Mouse (Mus musculus) midbrain, embryonic 12.5 days (tissue): ENCODE results near the gene Tmem167b. TPM values are rescaled to one million over a fixed set of nuclear protein-coding genes. Genes with fewer than 3 reads are reported as not detected.

ENCODE experiments used
- ATAC-seq: fragments of 200-750 bp; cut with Nextera tagmentation; 2 replicates; pipeline ENCODE4 v1.8.0; 2017; ENCODE audit warnings: low read depth, moderate TSS enrichment, moderate library complexity; ENCODE audit not compliant: low FRiP score
- H3K27ac ChIP-seq: fragments of 300-500 bp; sonication (generic); replicated peaks from 2 replicates; pipeline ENCODE4 v1.5.1; 2016; ENCODE audit warnings: mild to moderate bottlenecking
- H3K27me3 ChIP-seq: fragments of 300-500 bp; sonication (generic); 2 replicates; pipeline ENCODE4 v1.6.1; 2016; ENCODE audit warnings: mild to moderate bottlenecking
- H3K36me3 ChIP-seq: fragments of 300-500 bp; sonication (generic); 2 replicates; pipeline ENCODE4 v1.6.1; 2016
- H3K4me1 ChIP-seq: fragments of 300-500 bp; sonication (generic); 2 replicates; pipeline ENCODE4 v1.6.1; 2016
- H3K4me2 ChIP-seq: fragments of 300-500 bp; sonication (generic); replicated peaks from 2 replicates; pipeline ENCODE4 v1.6.1; 2016; ENCODE audit warnings: mild to moderate bottlenecking, moderate library complexity
- H3K4me3 ChIP-seq: fragments of 300-500 bp; sonication (generic); 2 replicates; pipeline ENCODE4 v1.5.1; 2016; ENCODE audit warnings: mild to moderate bottlenecking
- H3K9ac ChIP-seq: fragments of 300-500 bp; sonication (generic); replicated peaks from 2 replicates; pipeline ENCODE4 v1.6.1; 2016; ENCODE audit warnings: mild to moderate bottlenecking, moderate library complexity
- H3K9me3 ChIP-seq: fragments of 300-500 bp; sonication (generic); 2 replicates; pipeline ENCODE4 v1.6.1; 2016; ENCODE audit warnings: mild to moderate bottlenecking
- WGBS: fragments of 180-500 bp; shearing (Covaris S2); methylation state at CpG from one replicate; pipeline ENCODE4 v1.1.7; 2016; 5-methylcytosine and 5-hydroxymethylcytosine counted together
- polyA plus RNA-seq: library from polyadenylated mRNA; unstranded; fragments of >200 nt; fragmentation: Nextera tagmentation; extraction: Ambion mirVana; gene quantifications from 2 replicates; pipeline ENCODE4 v1.2.1, GENCODE M21; 2016

Gene Tmem167b
- 59.6 and 66.4 TPM in 2 replicates for polyA plus RNA-seq

GRCm38 (mm10) chr3:108562133-108562730 lies at the start of gene Tmem167b:
TSS of gene Tmem167b (minus strand) at chr3:108562466.
- H3K4me3 ChIP-seq = peak within 1 kb of the TSS; percentile 91
- peak within 1 kb of the TSS; percentile 73 for H3K4me2 ChIP-seq
- H3K4me1 ChIP-seq = peaks cover 18% of the 10 kb centered on the region
- no peaks in the 10 kb centered on the region for H3K9me3 ChIP-seq
- peak within 1 kb of the TSS; percentile 84 for H3K9ac ChIP-seq
- H3K27me3 ChIP-seq = no peaks in the 10 kb centered on the region
- peak within 1 kb of the TSS; percentile 90 for H3K27ac ChIP-seq
- peaks cover 29% of the 10 kb centered on the region for H3K36me3 ChIP-seq
- under 1% methylated on average over 45 of the region's 45 CpGs for WGBS
- peak; percentile 98 for ATAC-seq

GRCm38 (mm10) chr3:108608906-108609305 lies 46.6 kb upstream of the Tmem167b start:
- no peak overlapping the region for H3K27ac ChIP-seq

GRCm38 (mm10) chr3:108591530-108592522 lies 29.6 kb upstream of the Tmem167b start:
- peak; percentile 80 for ATAC-seq
- peak overlapping the region; percentile 96 for H3K4me3 ChIP-seq
- peak overlapping the region; percentile 75 for H3K4me2 ChIP-seq
- peak overlapping the region; percentile 97 for H3K27ac ChIP-seq
- no peaks in the 10 kb centered on the region for H3K9me3 ChIP-seq
- WGBS = under 1% methylated on average over 57 of the region's 61 CpGs
- H3K36me3 ChIP-seq = 0 out of 2 replicates have a peak, but pooled peaks cover 4% of the 10 kb centered on the region
- H3K27me3 ChIP-seq = no peaks in the 10 kb centered on the region
- peak overlapping the region; percentile 89 for H3K9ac ChIP-seq
- peaks cover 20% of the 10 kb centered on the region; the same call in 1 of the 2 replicates for H3K4me1 ChIP-seq

More at GRCm38 (mm10) chr3:108608906-108609305, 46.6 kb upstream of the Tmem167b start:
- 67% methylated on average over 3 of the region's 3 CpGs for WGBS
- no peak overlapping the region for H3K4me2 ChIP-seq
- H3K36me3 ChIP-seq = peaks cover 21% of the 10 kb centered on the region
- H3K9ac ChIP-seq = no peak overlapping the region
- H3K4me3 ChIP-seq = no peak overlapping the region
- no peaks in the 10 kb centered on the region for H3K4me1 ChIP-seq
- no peak for ATAC-seq
- no peaks in the 10 kb centered on the region for H3K27me3 ChIP-seq
- H3K9me3 ChIP-seq = no peaks in the 10 kb centered on the region

- Histone ChIP-seq H3K9me3 (no peaks in the 10 kb centered on the region), H3K27ac (peak within 1 kb of the TSS; percentile 97), H3K9ac (peak within 1 kb of the TSS; percentile 89), H3K36me3 (0 out of 2 replicates have a peak, but pooled peaks cover 4% of the 10 kb centered on the region), H3K4me3 (peak within 1 kb of the TSS; percentile 96), H3K4me1 (peaks cover 20% of the 10 kb centered on the region; the same call in 1 of the 2 replicates), H3K4me2 (peak within 1 kb of the TSS; percentile 75), H3K27me3 (no peaks in the 10 kb centered on the region)
- peak; percentile 99 for ATAC-seq
- WGBS = 5% methylated on average over 44 of the region's 44 CpGs
Observed at GRCm38 (mm10) chr3:108590786-108591529, 28.7 kb upstream of the Tmem167b start, which contains the start of gene Wdr47. TSS of gene Wdr47 (plus strand) at chr3:108591279.

GRCm38 (mm10) chr3:108588446-108588845 lies 26.2 kb upstream of the Tmem167b start:
- Histone ChIP-seq H3K27me3 (no peaks in the 10 kb centered on the region), H3K4me3 (no peak overlapping the region), H3K36me3 (peaks cover 5% of the 10 kb centered on the region; the same call in 1 of the 2 replicates), H3K9me3 (no peaks in the 10 kb centered on the region), H3K4me1 (peaks cover 17% of the 10 kb centered on the region; the same call in 1 of the 2 replicates), H3K4me2 (no peak overlapping the region), H3K9ac (no peak overlapping the region), H3K27ac (0 out of 2 replicates have a peak overlapping the region, but pooled peaks have one; percentile 10)
- no peak for ATAC-seq
- 35% methylated on average over 2 of the region's 2 CpGs for WGBS

GRCm38 (mm10) chr3:108584580-108584979 lies 22.3 kb upstream of the Tmem167b start:
- WGBS = 85% methylated on average over 4 of the region's 4 CpGs
- H3K4me1 ChIP-seq = 0 out of 2 replicates have a peak, but pooled peaks cover 5% of the 10 kb centered on the region
- H3K4me2 ChIP-seq = no peak overlapping the region
- no peak for ATAC-seq
- no peaks in the 10 kb centered on the region for H3K27me3 ChIP-seq
- H3K9ac ChIP-seq = no peak overlapping the region
- H3K27ac ChIP-seq = no peak overlapping the region
- peaks cover 10% of the 10 kb centered on the region for H3K36me3 ChIP-seq
- H3K9me3 ChIP-seq = no peaks in the 10 kb centered on the region
- no peak overlapping the region for H3K4me3 ChIP-seq

- Histone ChIP-seq H3K4me1 (peaks cover 26% of the 10 kb centered on the region), H3K9ac (no peak overlapping the region), H3K4me2 (peak overlapping the region; percentile 67), H3K9me3 (no peaks in the 10 kb centered on the region), H3K36me3 (peaks cover 15% of the 10 kb centered on the region), H3K27me3 (no peaks in the 10 kb centered on the region), H3K4me3 (no peak overlapping the region), H3K27ac (no peak overlapping the region)
- ATAC-seq = no peak
- 92% methylated on average over 5 of the region's 5 CpGs for WGBS
Observed at GRCm38 (mm10) chr3:108574018-108574417, 11.8 kb upstream of the Tmem167b start.

- peak overlapping the region; percentile 67 for H3K4me2 ChIP-seq
- peak overlapping the region; percentile 67 for H3K4me3 ChIP-seq
- H3K36me3 ChIP-seq = no peaks in the 10 kb centered on the region
- H3K4me1 ChIP-seq = peaks cover 35% of the 10 kb centered on the region
- 52% methylated on average over 18 of the region's 18 CpGs for WGBS
- no peak overlapping the region for H3K27ac ChIP-seq
- H3K9ac ChIP-seq = peak overlapping the region; percentile 72
- H3K9me3 ChIP-seq = no peaks in the 10 kb centered on the region
- H3K27me3 ChIP-seq = no peaks in the 10 kb centered on the region
- no peak for ATAC-seq
Observed at GRCm38 (mm10) chr3:108572309-108573010, 10.2 kb upstream of the Tmem167b start.

- H3K27ac ChIP-seq = peak within 1 kb of the TSS; percentile 73
- H3K9ac ChIP-seq = peak within 1 kb of the TSS; percentile 72
- H3K9me3 ChIP-seq = no peaks in the 10 kb centered on the region
- WGBS = 2% methylated on average over 42 of the region's 42 CpGs
- peaks cover 35% of the 10 kb centered on the region for H3K4me1 ChIP-seq
- no peaks in the 10 kb centered on the region for H3K27me3 ChIP-seq
- no peaks in the 10 kb centered on the region for H3K36me3 ChIP-seq
- H3K4me3 ChIP-seq = peak within 1 kb of the TSS; percentile 67
- peak; percentile 90 for ATAC-seq
- H3K4me2 ChIP-seq = peak within 1 kb of the TSS; percentile 67
Observed at GRCm38 (mm10) chr3:108571443-108572294, 9.4 kb upstream of the Tmem167b start, which contains the start of gene Taf13. TSS of gene Taf13 (plus strand) at chr3:108571698.

GRCm38 (mm10) chr3:108570813-108571212 lies 8.5 kb upstream of the Tmem167b start:
- Histone ChIP-seq H3K27me3 (no peaks in the 10 kb centered on the region), H3K36me3 (no peaks in the 10 kb centered on the region), H3K9me3 (no peaks in the 10 kb centered on the region), H3K9ac (no peak overlapping the region), H3K4me2 (peak overlapping the region; percentile 67), H3K4me3 (peak overlapping the region; percentile 67), H3K4me1 (peaks cover 35% of the 10 kb centered on the region), H3K27ac (no peak overlapping the region)
- no peak for ATAC-seq
- 89% methylated on average over 14 of the region's 14 CpGs for WGBS
